Mouse (Mus musculus) stomach, embryonic 15.5 days (tissue): Measurements from ENCODE around the gene Coq9. TPM values are rescaled to one million over a fixed set of nuclear protein-coding genes. Genes with fewer than 3 reads are reported as not detected.
A peak's percentile ranks its signal among the peaks of the same experiment; 100 is the strongest.

Source experiments
- ATAC-seq: fragments of 200-750 bp; cut with Nextera tagmentation; 2 replicates; pipeline ENCODE4 v1.8.0; 2017; ENCODE audit warnings: low read depth, moderate number of reproducible peaks, moderate TSS enrichment; ENCODE audit not compliant: insufficient read depth, low FRiP score
- H3K27ac ChIP-seq: fragments of 300-500 bp; sonication (generic); 2 replicates; pipeline ENCODE4 v1.5.1; 2015; ENCODE audit warnings: mild to moderate bottlenecking, inconsistent platforms
- H3K27me3 ChIP-seq: fragments of 300-500 bp; sonication (generic); replicated peaks from 2 replicates; pipeline ENCODE4 v1.6.1; 2015; ENCODE audit warnings: inconsistent platforms
- H3K36me3 ChIP-seq: fragments of 300-500 bp; sonication (generic); 2 replicates; pipeline ENCODE4 v1.6.1; 2015; ENCODE audit warnings: inconsistent platforms
- H3K4me1 ChIP-seq: fragments of 300-500 bp; sonication (generic); 2 replicates; pipeline ENCODE4 v1.6.1; 2015; ENCODE audit warnings: inconsistent platforms
- H3K4me2 ChIP-seq: fragments of 300-500 bp; sonication (generic); 2 replicates; pipeline ENCODE4 v1.6.1; 2015; ENCODE audit warnings: mild to moderate bottlenecking, inconsistent platforms
- H3K4me3 ChIP-seq: fragments of 300-500 bp; sonication (generic); replicated peaks from 2 replicates; pipeline ENCODE4 v1.5.1; 2015; ENCODE audit warnings: inconsistent platforms
- H3K9ac ChIP-seq: fragments of 300-500 bp; sonication (generic); 2 replicates; pipeline ENCODE4 v1.6.1; 2015; ENCODE audit warnings: inconsistent platforms
- H3K9me3 ChIP-seq: fragments of 300-500 bp; sonication (generic); 2 replicates; pipeline ENCODE4 v1.6.1; 2016; ENCODE audit warnings: inconsistent platforms
- WGBS: fragments of 180-500 bp; shearing (Covaris S2); methylation state at CpG from one replicate; pipeline ENCODE4 v1.1.7; 2015; 5-methylcytosine and 5-hydroxymethylcytosine counted together
- polyA plus RNA-seq: library from polyadenylated mRNA; unstranded; fragments of >200 nt; fragmentation: Nextera tagmentation; extraction: Ambion mirVana; gene quantifications from 2 replicates; pipeline ENCODE4 v1.2.1, GENCODE M21; 2015

Coq9 gene
- polyA plus RNA-seq, 1 experiment from 2014 or later = 75.8 TPM

GRCm38 (mm10) chr8:94807506-94807905 lies 30.6 kb upstream of the Coq9 start:
- Histone ChIP-seq H3K4me2 (no peak overlapping the region), H3K36me3 (no peaks in the 10 kb centered on the region), H3K4me1 (0 out of 2 replicates have a peak, but pooled peaks cover under 1% of the 10 kb centered on the region), H3K9me3 (no peaks in the 10 kb centered on the region), H3K4me3 (no peak overlapping the region), H3K9ac (no peak overlapping the region), H3K27me3 (no peaks in the 10 kb centered on the region), H3K27ac (no peak overlapping the region)
- no peak for ATAC-seq
- 65% methylated on average over 7 of the region's 7 CpGs for WGBS

- Histone ChIP-seq H3K36me3 (no peaks in the 10 kb centered on the region), H3K27me3 (no peaks in the 10 kb centered on the region), H3K27ac (no peak overlapping the region), H3K4me3 (no peak overlapping the region), H3K9ac (no peak overlapping the region), H3K4me1 (0 out of 2 replicates have a peak, but pooled peaks cover 3% of the 10 kb centered on the region), H3K9me3 (no peaks in the 10 kb centered on the region), H3K4me2 (no peak overlapping the region)
- no peak for ATAC-seq
- 72% methylated on average over 6 of the region's 6 CpGs for WGBS
Observed at GRCm38 (mm10) chr8:94808372-94808771, 29.7 kb upstream of the Coq9 start.

- ATAC-seq = no peak
- WGBS = 51% methylated on average over 3 of the region's 3 CpGs
Observed at GRCm38 (mm10) chr8:94810153-94810552, 28.0 kb upstream of the Coq9 start, which contains the start of gene Ccl17. TSS of gene Ccl17 (plus strand) at chr8:94810453.

GRCm38 (mm10) chr8:94810855-94811254 lies 27.3 kb upstream of the Coq9 start:
- no peak for ATAC-seq
- Histone ChIP-seq H3K4me1 (0 out of 2 replicates have a peak, but pooled peaks cover 3% of the 10 kb centered on the region), H3K4me3 (no peak overlapping the region), H3K9ac (no peak overlapping the region), H3K27me3 (no peaks in the 10 kb centered on the region), H3K36me3 (no peaks in the 10 kb centered on the region), H3K4me2 (no peak overlapping the region), H3K9me3 (no peaks in the 10 kb centered on the region), H3K27ac (no peak overlapping the region)
- 71% methylated on average over 5 of the region's 5 CpGs for WGBS

More at GRCm38 (mm10) chr8:94810153-94810552, 28.0 kb upstream of the Coq9 start, which contains the start of gene Ccl17:
- no peak within 1 kb of the TSS for H3K4me3 ChIP-seq
- H3K27ac ChIP-seq = no peak within 1 kb of the TSS
- H3K9me3 ChIP-seq = no peaks in the 10 kb centered on the region
- no peaks in the 10 kb centered on the region for H3K27me3 ChIP-seq
- no peak within 1 kb of the TSS for H3K4me2 ChIP-seq
- 0 out of 2 replicates have a peak, but pooled peaks cover 3% of the 10 kb centered on the region for H3K4me1 ChIP-seq
- no peak within 1 kb of the TSS for H3K9ac ChIP-seq
- no peaks in the 10 kb centered on the region for H3K36me3 ChIP-seq

GRCm38 (mm10) chr8:94811654-94812053 lies 26.5 kb upstream of the Coq9 start:
- H3K27ac ChIP-seq = no peak overlapping the region
- no peak overlapping the region for H3K9ac ChIP-seq
- no peak overlapping the region for H3K4me3 ChIP-seq
- 0 out of 2 replicates have a peak, but pooled peaks cover 3% of the 10 kb centered on the region for H3K4me1 ChIP-seq
- WGBS = 65% methylated on average over 6 of the region's 6 CpGs
- H3K27me3 ChIP-seq = no peaks in the 10 kb centered on the region
- H3K4me2 ChIP-seq = no peak overlapping the region
- H3K36me3 ChIP-seq = no peaks in the 10 kb centered on the region
- no peak for ATAC-seq
- no peaks in the 10 kb centered on the region for H3K9me3 ChIP-seq

GRCm38 (mm10) chr8:94812645-94813098 lies 25.4 kb upstream of the Coq9 start:
- H3K9ac ChIP-seq = no peak overlapping the region
- H3K27me3 ChIP-seq = no peaks in the 10 kb centered on the region
- H3K9me3 ChIP-seq = no peaks in the 10 kb centered on the region
- H3K4me3 ChIP-seq = no peak overlapping the region
- no peaks in the 10 kb centered on the region for H3K36me3 ChIP-seq
- H3K4me1 ChIP-seq = 0 out of 2 replicates have a peak, but pooled peaks cover 3% of the 10 kb centered on the region
- peak; percentile 64; the same call in 1 of the 2 replicates for ATAC-seq
- H3K27ac ChIP-seq = no peak overlapping the region
- H3K4me2 ChIP-seq = peak overlapping the region; percentile 41; the same call in 1 of the 2 replicates
- 31% methylated on average over 6 of the region's 6 CpGs for WGBS

GRCm38 (mm10) chr8:94814556-94814955 lies 23.6 kb upstream of the Coq9 start:
- H3K27ac ChIP-seq = no peak overlapping the region
- no peaks in the 10 kb centered on the region for H3K27me3 ChIP-seq
- no peaks in the 10 kb centered on the region for H3K9me3 ChIP-seq
- ATAC-seq = no peak
- 0 out of 2 replicates have a peak, but pooled peaks cover 3% of the 10 kb centered on the region for H3K4me1 ChIP-seq
- no peak overlapping the region for H3K4me3 ChIP-seq
- H3K36me3 ChIP-seq = no peaks in the 10 kb centered on the region
- no peak overlapping the region for H3K9ac ChIP-seq
- 0% methylated on average over 1 of the region's 1 CpGs for WGBS
- no peak overlapping the region for H3K4me2 ChIP-seq

- H3K27me3 ChIP-seq = no peaks in the 10 kb centered on the region
- H3K9me3 ChIP-seq = no peaks in the 10 kb centered on the region
- 79% methylated on average over 10 of the region's 11 CpGs for WGBS
- no peak overlapping the region for H3K27ac ChIP-seq
- H3K4me1 ChIP-seq = no peaks in the 10 kb centered on the region
- H3K4me3 ChIP-seq = no peak overlapping the region
- no peak overlapping the region for H3K9ac ChIP-seq
- H3K4me2 ChIP-seq = no peak overlapping the region
- ATAC-seq = no peak
- peaks cover 15% of the 10 kb centered on the region; the same call in 1 of the 2 replicates for H3K36me3 ChIP-seq
Observed at GRCm38 (mm10) chr8:94817933-94818332, 20.2 kb upstream of the Coq9 start.

GRCm38 (mm10) chr8:94819671-94820179 lies 18.4 kb upstream of the Coq9 start:
- Histone ChIP-seq H3K4me2 (no peak overlapping the region), H3K4me1 (no peaks in the 10 kb centered on the region), H3K4me3 (no peak overlapping the region), H3K9ac (no peak overlapping the region), H3K27ac (no peak overlapping the region), H3K9me3 (no peaks in the 10 kb centered on the region), H3K27me3 (no peaks in the 10 kb centered on the region), H3K36me3 (peaks cover 29% of the 10 kb centered on the region; the same call in 1 of the 2 replicates)
- 69% methylated on average over 6 of the region's 6 CpGs for WGBS
- no peak; the same call in 1 of the 2 replicates for ATAC-seq

- 83% methylated on average over 7 of the region's 7 CpGs for WGBS
- Histone ChIP-seq H3K36me3 (peaks cover 36% of the 10 kb centered on the region), H3K9me3 (no peaks in the 10 kb centered on the region), H3K27ac (no peak overlapping the region), H3K4me3 (no peak overlapping the region), H3K9ac (no peak overlapping the region), H3K4me2 (no peak overlapping the region), H3K4me1 (no peaks in the 10 kb centered on the region), H3K27me3 (no peaks in the 10 kb centered on the region)
- no peak for ATAC-seq
Observed at GRCm38 (mm10) chr8:94820553-94820952, 17.6 kb upstream of the Coq9 start.

GRCm38 (mm10) chr8:94821381-94821780 lies 16.7 kb upstream of the Coq9 start:
- Histone ChIP-seq H3K4me3 (no peak overlapping the region), H3K4me1 (no peaks in the 10 kb centered on the region), H3K27me3 (no peaks in the 10 kb centered on the region), H3K4me2 (no peak overlapping the region), H3K9ac (no peak overlapping the region), H3K36me3 (peaks cover 38% of the 10 kb centered on the region), H3K9me3 (no peaks in the 10 kb centered on the region), H3K27ac (no peak overlapping the region)
- no peak for ATAC-seq
- WGBS = 88% methylated on average over 2 of the region's 2 CpGs

- Histone ChIP-seq H3K4me2 (no peak overlapping the region), H3K27me3 (no peaks in the 10 kb centered on the region), H3K9ac (no peak overlapping the region), H3K4me3 (no peak overlapping the region), H3K27ac (no peak overlapping the region), H3K4me1 (no peaks in the 10 kb centered on the region), H3K36me3 (peaks cover 38% of the 10 kb centered on the region), H3K9me3 (no peaks in the 10 kb centered on the region)
- ATAC-seq = peak; percentile 74
- WGBS = 76% methylated on average over 23 of the region's 23 CpGs
Observed at GRCm38 (mm10) chr8:94822637-94823560, 15.2 kb upstream of the Coq9 start.
